Mouse (Mus musculus): ENCODE data around the gene Capn7.

DNA sequence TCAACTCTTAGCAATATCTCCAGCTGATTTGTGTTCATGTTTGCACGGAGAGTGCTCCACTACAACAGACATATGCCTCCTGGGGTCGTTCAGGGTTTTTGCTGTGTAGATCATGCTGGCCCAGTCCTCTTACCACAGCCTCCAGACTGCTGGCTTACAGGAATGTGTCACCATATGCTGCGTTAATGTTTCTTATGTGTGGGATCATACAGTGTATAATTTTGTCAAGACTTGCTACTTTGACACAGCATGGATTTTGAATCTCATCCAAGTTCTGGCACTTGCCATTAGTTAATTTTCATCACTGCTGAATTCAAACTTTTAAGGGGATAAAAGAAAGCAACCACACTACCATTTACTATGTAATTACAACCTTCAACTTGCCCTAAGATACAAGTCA lies 673 bp upstream of the Capn7 start:
- TF ChIP-seq HCFC1 (IDR thresholded peaks at IDR 0.05; ENCODE audit: low read depth, low read length) (no peak), GATA1 (IDR thresholded peaks at IDR 0.05; ENCODE audit: low read depth, low read length) (no peak), CTCF (IDR thresholded peaks at IDR 0.05 in 2 of 3, conservative IDR thresholded peaks at IDR 0.05 in 1 of 3; ENCODE audit: control insufficient read depth in 1 of 3, insufficient read depth in 1 of 3, low read depth in 2 of 3, low read length in 3 of 3, poor library complexity in 1 of 3, severe bottlenecking in 1 of 3) (no peak), POLR2AphosphoS5 (IDR thresholded peaks at IDR 0.05; ENCODE audit: borderline replicate concordance, low read depth, low read length) (no peak), MAX (IDR thresholded peaks at IDR 0.05; ENCODE audit: low read length) (no peak)

Data from MEL (cell line).